Mouse (Mus musculus): ENCODE results near the gene Mtcl1.

GRCm38 (mm10) chr17:66321933-66322332, 127.6 kb downstream of the Mtcl1 start:
- TF ChIP-seq CTCF (IDR thresholded peaks at IDR 0.05; ENCODE audit: borderline replicate concordance, control insufficient read depth, extremely low read depth, insufficient read depth, low read length, poor library complexity) (no peak), POLR2A (IDR thresholded peaks at IDR 0.05; ENCODE audit: control insufficient read depth, extremely low read depth, insufficient read depth, low read length, poor library complexity) (no peak)
